Mouse (Mus musculus) limb, embryonic 14.5 days (tissue): Measurements from ENCODE around the gene Crbn. TPM values are rescaled to one million over a fixed set of nuclear protein-coding genes. Genes with fewer than 3 reads are reported as not detected.

Experiments used
- ATAC-seq: fragments of 200-750 bp; cut with Nextera tagmentation; 2 replicates; pipeline ENCODE4 v1.8.0; 2017; ENCODE audit warnings: low read depth, moderate number of reproducible peaks, moderate TSS enrichment; ENCODE audit not compliant: low FRiP score
- DNase-seq: peaks from one replicate; pipeline ENCODE4 v3.0.0-alpha.2; 2015; ENCODE audit warnings: low spot score
- H3K27ac ChIP-seq: fragments of 300-500 bp; sonication (generic); replicated peaks from 2 replicates; pipeline ENCODE4 v1.5.1; 2014; ENCODE audit warnings: low read depth, mild to moderate bottlenecking, low read length, moderate library complexity, mixed read lengths
- H3K27me3 ChIP-seq: fragments of 300-500 bp; sonication (generic); 2 replicates; pipeline ENCODE4 v1.6.1; 2014; ENCODE audit warnings: low read length, mixed read lengths; ENCODE audit not compliant: control insufficient read depth, insufficient read depth
- H3K36me3 ChIP-seq: fragments of 300-500 bp; sonication (generic); 2 replicates; pipeline ENCODE4 v1.6.1; 2014; ENCODE audit warnings: mild to moderate bottlenecking, low read length, moderate library complexity, mixed read lengths; ENCODE audit not compliant: control insufficient read depth, insufficient read depth
- H3K4me1 ChIP-seq: fragments of 300-500 bp; sonication (generic); 2 replicates; pipeline ENCODE4 v1.6.1; 2014; ENCODE audit warnings: antibody characterized with exemption, low read length, mixed read lengths; ENCODE audit not compliant: control insufficient read depth, insufficient read depth
- H3K4me2 ChIP-seq: fragments of 300-500 bp; sonication (generic); replicated peaks from 2 replicates; pipeline ENCODE4 v1.6.1; 2014; ENCODE audit warnings: low read depth, mild to moderate bottlenecking, low read length, moderate library complexity; ENCODE audit not compliant: severe bottlenecking
- H3K4me3 ChIP-seq: fragments of 300-500 bp; sonication (generic); replicated peaks from 2 replicates; pipeline ENCODE4 v1.5.1; 2014; ENCODE audit warnings: low read length
- H3K9ac ChIP-seq: fragments of 300-500 bp; sonication (generic); 2 replicates; pipeline ENCODE4 v1.6.1; 2014; ENCODE audit warnings: mild to moderate bottlenecking, low read depth, low read length, moderate library complexity; ENCODE audit not compliant: severe bottlenecking
- H3K9me3 ChIP-seq: fragments of 300-500 bp; sonication (generic); 2 replicates; pipeline ENCODE4 v1.6.1; 2016; ENCODE audit warnings: low read length; ENCODE audit not compliant: control insufficient read depth
- POLR2A ChIP-seq: fragments of 200-500 bp; IDR thresholded peaks from 2 replicates; pipeline ENCODE4 v1.8.0; 2012; ENCODE audit warnings: inconsistent platforms, mild to moderate bottlenecking, moderate library complexity, borderline replicate concordance; ENCODE audit not compliant: insufficient read depth, insufficient read length; ENCODE audit errors: extremely low read depth
- WGBS: fragments of 180-500 bp; shearing (Covaris S2); extraction: QIAGEN DNeasy Blood & Tissue Kit; methylation state at CpG from one replicate; pipeline ENCODE4 v1.1.7; 2014; 5-methylcytosine and 5-hydroxymethylcytosine counted together
- polyA plus RNA-seq, 2 experiments: library from polyadenylated mRNA; depleted of rRNA in 1 of 2; stranded (reverse) in 1 of 2; unstranded in 1 of 2; fragments of >200 nt; fragmentation: Nextera tagmentation in 1 of 2; extraction: Ambion mirVana in 1 of 2; gene quantifications; 2 replicates each; pipeline versions ENCODE4 v1.2.1 to v1.2.3; 2012 to 2014

The Crbn gene
- polyA plus RNA-seq, 2 experiments = 22.4 to 44.3 TPM

DNA sequence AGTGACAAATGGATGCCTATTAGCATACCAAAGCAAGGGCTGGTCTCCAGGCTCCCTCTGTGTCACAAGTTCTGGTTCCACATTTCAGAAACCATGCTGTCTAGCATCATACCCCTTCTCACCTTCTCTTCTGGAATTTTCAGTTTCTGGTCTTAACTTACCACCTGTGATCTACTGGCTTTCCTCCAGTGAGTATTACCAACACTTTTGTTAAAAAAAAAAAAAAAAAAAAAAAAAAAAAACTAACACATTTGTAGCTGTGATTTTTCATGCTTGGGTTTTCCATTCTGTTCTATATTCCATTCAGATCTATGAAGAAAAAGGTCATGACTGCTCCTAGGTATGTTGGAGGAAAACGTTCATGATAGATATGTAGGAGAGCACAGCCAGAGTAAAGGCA lies 34.0 kb downstream of the Crbn start:
- no peak overlapping the region for H3K4me2 ChIP-seq
- H3K27me3 ChIP-seq = peaks cover 10% of the 10 kb centered on the region; the same call in 1 of the 2 replicates
- H3K4me3 ChIP-seq = no peak overlapping the region
- TF ChIP-seq POLR2A = no peak
- peaks cover 11% of the 10 kb centered on the region for H3K4me1 ChIP-seq
- no peak for DNase-seq
- H3K9ac ChIP-seq = no peak overlapping the region
- no peaks in the 10 kb centered on the region for H3K9me3 ChIP-seq
- H3K27ac ChIP-seq = no peak overlapping the region
- H3K36me3 ChIP-seq = 0 out of 2 replicates have a peak, but pooled peaks cover 2% of the 10 kb centered on the region
- 86% methylated on average over 1 of the region's 1 CpGs for WGBS
- ATAC-seq = no peak

DNA sequence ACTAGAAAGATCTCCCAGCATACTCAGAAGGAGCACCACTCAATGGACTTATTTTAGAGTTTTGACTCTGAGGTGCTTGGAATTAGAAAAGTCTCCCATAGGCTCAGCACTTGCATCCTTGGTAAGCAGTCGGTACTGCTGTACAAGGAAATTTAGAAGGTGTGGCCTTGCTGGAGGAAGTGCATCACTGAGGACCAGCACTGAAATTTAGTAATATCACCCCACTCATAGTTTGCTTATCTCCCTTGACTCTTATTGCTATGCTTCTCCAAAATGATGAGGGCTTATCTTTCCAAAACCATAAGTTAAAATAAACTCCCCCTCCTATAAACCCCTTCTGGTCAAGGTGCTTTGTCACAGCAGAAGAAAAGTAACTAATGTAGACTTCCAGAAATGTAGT lies 38.4 kb downstream of the Crbn start:
- Histone ChIP-seq H3K27me3 (peaks cover 10% of the 10 kb centered on the region; the same call in 1 of the 2 replicates), H3K9me3 (no peaks in the 10 kb centered on the region), H3K36me3 (no peaks in the 10 kb centered on the region), H3K9ac (no peak overlapping the region), H3K4me2 (no peak overlapping the region), H3K4me3 (no peak overlapping the region), H3K27ac (no peak overlapping the region), H3K4me1 (no peaks in the 10 kb centered on the region)
- 67% methylated on average over 1 of the region's 1 CpGs for WGBS
- TF ChIP-seq POLR2A = no peak
- DNase-seq = no peak
- no peak for ATAC-seq

DNA sequence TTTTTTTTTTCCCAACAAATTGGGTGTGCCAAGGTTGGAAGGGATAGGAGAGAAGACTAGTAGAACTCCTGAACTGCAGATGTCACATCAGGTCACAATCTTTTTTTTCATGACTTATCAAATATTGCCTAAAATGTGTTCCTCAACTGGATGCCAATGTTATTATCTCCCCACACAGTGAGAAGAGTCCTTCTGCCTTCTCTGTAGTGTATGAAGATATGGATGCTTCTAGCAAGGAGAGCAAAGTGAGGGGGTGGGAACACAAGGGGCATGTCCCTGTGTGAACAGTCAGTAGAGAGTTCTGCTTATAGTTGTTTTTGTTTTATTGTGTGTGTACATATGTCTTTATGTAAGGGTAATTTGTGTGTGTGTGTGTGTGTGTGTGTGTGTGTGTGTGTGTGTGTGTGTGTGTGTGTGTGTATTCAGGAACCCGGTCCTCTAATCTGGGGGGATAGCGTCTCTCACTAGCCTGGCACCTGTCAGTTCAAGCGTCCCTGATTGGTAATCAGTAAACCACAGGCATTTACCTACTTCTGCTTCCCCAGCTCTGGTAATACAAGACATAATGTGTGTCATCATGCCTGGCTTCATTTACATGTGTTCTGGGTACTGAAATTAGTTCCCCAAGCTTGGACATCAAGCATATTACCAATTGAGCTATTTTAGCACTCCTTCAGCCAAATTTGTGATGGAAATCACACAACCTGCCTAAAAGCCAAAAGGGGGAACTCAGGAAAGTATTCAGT lies 39.2 kb downstream of the Crbn start:
- Histone ChIP-seq H3K36me3 (no peaks in the 10 kb centered on the region), H3K4me1 (no peaks in the 10 kb centered on the region), H3K9me3 (no peaks in the 10 kb centered on the region), H3K27me3 (peaks cover 10% of the 10 kb centered on the region; the same call in 1 of the 2 replicates), H3K4me3 (no peak overlapping the region), H3K9ac (no peak overlapping the region), H3K27ac (no peak overlapping the region), H3K4me2 (no peak overlapping the region)
- TF ChIP-seq POLR2A = no peak
- WGBS = 77% methylated on average over 3 of the region's 3 CpGs
- DNase-seq = no peak
- no peak for ATAC-seq

GRCm38 (mm10) chr6:106758299-106758698 lies 41.6 kb downstream of the Crbn start:
- Histone ChIP-seq H3K4me3 (no peak overlapping the region), H3K36me3 (no peaks in the 10 kb centered on the region), H3K9ac (no peak overlapping the region), H3K4me1 (no peaks in the 10 kb centered on the region), H3K9me3 (no peaks in the 10 kb centered on the region), H3K4me2 (no peak overlapping the region), H3K27ac (no peak overlapping the region), H3K27me3 (peaks cover 10% of the 10 kb centered on the region; the same call in 1 of the 2 replicates)
- no peak for TF ChIP-seq POLR2A
- WGBS = 80% methylated on average over 3 of the region's 3 CpGs
- no peak for DNase-seq
- ATAC-seq = no peak

DNA sequence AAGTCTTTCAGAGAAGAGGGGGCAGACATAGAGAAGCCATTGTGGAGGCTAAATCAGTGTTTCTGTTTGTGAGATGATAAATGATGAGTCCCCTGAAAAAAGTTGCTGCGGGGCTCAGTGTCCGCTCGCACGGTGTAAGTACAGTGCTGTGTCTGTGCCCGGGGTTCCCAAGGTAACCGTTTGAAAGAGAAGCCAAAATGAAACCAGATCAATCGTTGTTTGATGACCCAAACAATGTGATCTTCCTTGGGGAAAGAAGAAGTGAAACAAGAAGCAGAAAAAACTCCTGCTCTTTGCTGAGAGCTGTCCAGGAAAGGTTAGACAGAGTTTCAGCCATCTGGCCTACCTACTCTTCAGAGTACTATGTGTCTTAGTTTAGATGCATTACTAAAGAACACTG lies 49.6 kb downstream of the Crbn start:
- DNase-seq (no peak), ATAC-seq (no peak)
- Histone ChIP-seq H3K4me3 (no peak overlapping the region), H3K9me3 (no peaks in the 10 kb centered on the region), H3K9ac (no peak overlapping the region), H3K4me1 (no peaks in the 10 kb centered on the region), H3K36me3 (no peaks in the 10 kb centered on the region), H3K27me3 (no peaks in the 10 kb centered on the region), H3K27ac (no peak overlapping the region), H3K4me2 (no peak overlapping the region)
- 86% methylated on average over 7 of the region's 7 CpGs for WGBS
- TF ChIP-seq POLR2A = no peak
